Mouse (Mus musculus): ENCODE measurements around the gene H2-Ke6.

GRCm38 (mm10) chr17:34033441-34033840 lies 5.6 kb upstream of the H2-Ke6 start:
- TF ChIP-seq CTCF (IDR thresholded peaks at IDR 0.05; ENCODE audit: borderline replicate concordance, control insufficient read depth, extremely low read depth, insufficient read depth, low read length, poor library complexity) (no peak), POLR2A (IDR thresholded peaks at IDR 0.05; ENCODE audit: control insufficient read depth, extremely low read depth, insufficient read depth, low read length, poor library complexity) (no peak)

Measured in thymus, adult 2 months (tissue).